Mouse (Mus musculus) right cerebral cortex, postnatal 4 days (tissue): ENCODE measurements at regions not wholly inside any gene's neighbourhood (a gene's known extent, or its start where the extent isn't known, plus 50 kb on each side); places are given as distances from the start of the nearest gene placed in this dataset.

Experiments used
- DNase-seq: peaks from one replicate; pipeline ENCODE4 v3.0.0-alpha.2; 2022

DNA sequence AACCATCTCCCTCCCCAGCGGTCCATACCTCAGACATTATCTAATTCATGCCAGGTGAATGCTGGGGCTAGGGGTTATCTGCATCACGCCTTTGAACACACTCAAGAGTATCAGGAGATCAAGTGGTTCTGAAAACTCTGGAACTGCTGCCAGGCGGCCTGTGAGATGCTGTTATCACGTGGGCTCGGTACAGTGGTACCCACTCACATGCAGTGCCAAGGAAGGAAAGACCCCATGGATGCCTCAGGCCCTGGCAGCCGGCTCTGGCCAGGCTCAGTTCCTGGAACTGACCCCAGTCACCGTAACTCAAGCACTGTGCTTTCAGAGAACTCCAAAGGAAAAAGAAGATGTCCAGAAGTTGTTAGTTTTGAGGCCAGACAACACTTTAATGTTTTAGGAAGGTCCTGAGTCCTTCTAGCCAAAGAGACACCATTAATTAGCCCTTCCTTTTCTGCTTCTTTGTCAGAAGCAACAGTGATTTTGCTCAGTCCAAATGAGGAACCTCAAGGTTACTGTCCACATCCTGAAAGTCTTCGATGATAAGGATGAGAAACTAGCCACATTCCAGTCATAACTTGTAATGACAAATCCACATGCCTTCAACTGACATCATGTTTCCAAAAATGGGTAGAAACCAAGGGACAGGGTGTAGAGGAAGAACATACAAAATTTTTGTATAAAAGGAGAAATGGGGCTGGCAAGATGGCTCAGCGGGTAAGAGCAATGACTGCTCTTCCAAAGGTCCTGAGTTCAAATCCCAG, 126.1 kb downstream of the Zbtb18 start:
- no peak for DNase-seq

DNA sequence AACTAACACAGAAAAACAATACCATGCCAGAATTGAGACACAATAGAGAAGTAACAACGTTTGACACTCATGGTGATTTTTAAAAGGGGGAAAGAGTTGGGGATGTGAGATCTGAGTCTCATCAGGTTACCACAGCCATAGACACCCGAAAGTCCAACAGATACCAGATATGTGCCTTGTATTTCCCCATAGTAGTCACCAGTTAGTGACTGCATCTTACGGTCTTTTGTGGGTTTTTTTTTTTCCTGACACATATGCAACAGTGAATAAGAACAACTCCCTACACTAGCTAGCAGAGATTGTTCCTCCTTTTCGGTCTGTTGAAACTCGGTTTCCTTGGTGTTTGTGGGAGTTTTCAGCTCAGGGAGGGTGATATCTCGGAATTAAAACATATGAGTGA, 127.4 kb downstream of the Zbtb18 start:
- no peak for DNase-seq

GRCm38 (mm10) chr1:177573017-177573725, 131.0 kb downstream of the Zbtb18 start:
- peak; percentile 71 for DNase-seq

- DNase-seq = no peak
Observed at GRCm38 (mm10) chr1:177573781-177574180, 131.6 kb downstream of the Zbtb18 start.

- DNase-seq = no peak
Observed at GRCm38 (mm10) chr1:177574312-177574711, 132.2 kb downstream of the Zbtb18 start.

DNA sequence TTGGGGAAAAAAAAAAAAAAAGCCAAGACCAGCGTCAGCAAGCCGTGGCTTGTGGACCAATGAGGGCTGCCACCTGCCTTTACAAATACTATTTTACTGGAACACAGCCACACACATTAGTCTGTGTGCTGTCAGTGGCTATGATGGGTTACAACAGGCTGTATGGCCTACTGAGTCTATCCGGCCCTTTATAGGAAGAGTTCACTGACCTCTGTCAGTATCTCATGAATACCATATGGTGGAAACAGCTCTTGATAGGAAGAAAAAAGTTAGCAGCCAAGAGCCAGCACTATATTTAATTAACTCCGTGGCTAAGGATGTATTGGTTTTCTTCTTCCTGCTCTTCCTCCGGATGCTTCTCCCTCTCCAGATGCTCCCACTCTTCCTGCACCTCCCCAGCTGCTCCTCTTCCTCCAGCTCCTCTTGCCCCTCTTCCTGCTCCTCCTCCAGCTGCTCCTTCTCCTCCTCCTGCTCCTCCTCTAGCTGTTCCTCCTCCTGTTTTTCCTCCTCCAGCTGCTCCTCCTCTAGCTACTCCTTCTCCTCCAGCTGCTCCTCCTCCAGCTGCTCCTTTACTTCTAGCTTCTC, 142.2 kb downstream of the Zbtb18 start:
- no peak for DNase-seq

DNA sequence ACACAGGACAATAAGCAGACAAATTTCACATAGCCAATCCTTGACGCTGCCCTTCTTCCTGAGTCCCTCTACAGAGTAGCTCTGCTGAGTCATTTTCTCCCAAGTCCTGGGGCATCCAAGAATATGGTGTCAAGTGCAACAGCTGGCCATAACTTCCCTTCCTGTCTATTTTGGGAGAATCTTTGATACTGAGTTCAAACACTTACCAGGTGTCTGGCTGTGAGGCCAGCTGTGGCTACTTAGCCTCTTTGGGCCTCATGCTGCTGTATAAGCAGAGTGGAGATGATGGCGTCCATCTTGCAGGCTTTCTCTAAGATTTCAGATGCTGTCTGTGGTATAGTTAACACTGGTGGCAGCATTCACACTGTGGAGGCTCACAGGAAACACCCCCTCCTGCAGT, 143.2 kb downstream of the Zbtb18 start:
- DNase-seq = no peak

GRCm38 (mm10) chr1:177589034-177589433, 140.6 kb upstream of the 1700016C15Rik start:
- no peak for DNase-seq

GRCm38 (mm10) chr1:177589656-177590055, 140.0 kb upstream of the 1700016C15Rik start:
- DNase-seq = no peak

DNA sequence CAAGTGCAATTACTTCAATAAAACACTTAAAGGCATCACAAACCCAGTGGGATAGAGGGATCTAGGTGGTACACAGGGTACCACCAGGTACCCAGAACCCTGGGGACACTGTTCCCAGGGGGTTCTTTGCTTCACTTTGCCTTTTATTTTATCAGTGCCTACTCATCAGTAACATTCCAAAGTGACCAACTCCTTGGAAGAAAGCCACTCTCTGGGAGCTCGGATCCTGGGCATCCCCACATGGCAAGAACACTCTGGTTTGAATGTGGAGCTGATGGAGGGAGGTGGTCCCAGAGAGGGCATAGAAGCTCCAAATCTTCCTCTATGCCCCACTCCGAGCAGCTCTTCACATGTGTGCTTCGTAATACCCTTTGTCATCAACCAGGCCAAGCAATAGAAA, 137.9 kb upstream of the 1700016C15Rik start:
- no peak for DNase-seq

DNA sequence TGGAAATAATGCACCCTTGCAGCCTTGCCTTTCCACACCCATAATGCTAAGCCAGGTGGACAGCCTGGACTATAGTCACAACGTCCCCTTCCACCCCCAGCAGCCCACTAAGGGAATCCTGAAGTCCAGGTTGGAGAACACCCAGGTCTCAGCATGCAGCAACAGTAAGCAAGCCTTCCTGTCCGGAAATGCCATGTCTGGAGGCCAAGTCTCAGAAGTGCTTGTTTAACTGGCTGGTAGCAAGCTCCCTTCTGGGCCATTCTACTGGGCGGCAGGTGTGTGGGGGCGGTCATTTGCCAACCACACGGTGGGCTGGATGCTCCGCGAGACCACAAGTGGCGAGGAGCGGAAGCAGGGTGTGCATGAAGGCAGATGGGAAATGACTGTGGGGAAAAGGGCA, 137.3 kb upstream of the 1700016C15Rik start:
- no peak for DNase-seq

DNA sequence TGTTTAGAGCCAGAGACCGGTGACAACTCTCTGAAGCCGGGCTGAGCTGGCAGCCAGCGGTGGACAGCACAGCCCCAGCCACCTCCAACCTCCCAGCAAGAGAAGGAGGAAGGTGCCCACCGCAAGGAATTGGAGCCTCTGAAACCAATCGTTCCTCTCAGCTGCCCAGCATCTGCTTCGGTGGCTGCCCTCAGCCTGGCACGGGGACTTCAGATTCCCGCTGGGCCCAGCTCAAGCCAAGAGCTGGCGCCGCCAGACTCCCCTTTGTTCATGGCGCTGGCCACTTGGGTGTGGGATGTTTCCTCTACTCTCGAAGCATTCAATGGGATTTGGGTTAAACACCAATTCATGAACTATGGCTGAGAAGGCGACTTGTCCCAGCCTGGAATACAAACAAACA, 135.3 kb upstream of the 1700016C15Rik start:
- no peak for DNase-seq

DNA sequence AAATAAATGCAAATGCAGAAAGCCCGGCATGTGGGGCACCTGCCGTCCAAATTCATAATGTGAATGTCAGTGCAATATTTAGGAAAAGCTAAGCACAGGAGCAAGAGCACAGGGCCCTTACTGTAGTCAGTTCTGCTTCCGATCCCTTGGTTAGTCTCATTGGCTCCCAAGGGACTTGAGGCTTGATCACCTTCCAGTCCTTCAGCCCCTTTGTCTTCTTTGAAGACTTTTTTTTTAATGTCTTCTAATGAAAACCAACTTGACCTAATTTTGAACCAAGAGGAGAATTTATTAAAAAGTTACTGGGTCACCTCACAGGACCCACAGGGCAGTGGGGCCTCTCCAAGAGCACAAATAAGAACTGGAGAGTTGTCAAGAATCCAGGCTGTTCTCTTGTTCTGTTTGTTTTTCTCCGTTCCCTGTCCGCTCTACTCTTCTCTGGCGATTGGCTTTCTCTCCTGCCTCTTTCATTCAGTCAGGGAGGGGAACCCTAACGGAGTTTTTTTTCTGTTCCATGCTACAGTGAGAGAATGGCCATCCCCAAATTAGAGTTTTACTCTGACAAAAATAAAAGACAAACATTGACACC, 134.2 kb upstream of the 1700016C15Rik start:
- no peak for DNase-seq

- DNase-seq = no peak
Observed at GRCm38 (mm10) chr1:177597036-177597435, 132.6 kb upstream of the 1700016C15Rik start.

GRCm38 (mm10) chr1:177605353-177605969, 124.2 kb upstream of the 1700016C15Rik start:
- no peak for DNase-seq

- DNase-seq = no peak
Observed at GRCm38 (mm10) chr1:177607565-177607964, 122.0 kb upstream of the 1700016C15Rik start.

DNA sequence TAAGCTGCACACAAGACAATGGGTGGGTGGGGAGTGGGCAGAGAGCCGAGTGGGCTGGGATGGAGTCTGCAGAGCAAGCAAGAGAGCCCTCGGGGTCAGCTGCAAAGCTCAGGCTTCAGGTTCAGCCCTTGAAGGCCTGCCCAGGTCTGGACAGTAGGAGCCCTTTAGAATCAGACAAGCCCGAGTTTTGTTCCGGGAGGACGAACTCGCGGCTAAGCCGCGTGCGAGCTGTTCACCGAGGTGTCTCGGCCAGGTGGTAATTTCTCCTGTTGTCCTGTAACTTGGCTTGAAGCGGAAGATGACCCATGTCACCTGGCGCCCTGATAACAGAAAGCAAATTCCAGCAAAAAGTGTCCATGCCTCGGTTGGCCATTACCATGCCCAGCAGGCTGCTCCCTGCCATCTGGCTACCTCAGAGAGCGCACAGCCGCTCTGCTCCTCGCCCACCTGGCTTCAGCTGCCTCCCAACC, 121.0 kb upstream of the 1700016C15Rik start:
- DNase-seq = no peak

- DNase-seq = no peak
Observed at GRCm38 (mm10) chr1:177609226-177609625, 120.4 kb upstream of the 1700016C15Rik start.

DNA sequence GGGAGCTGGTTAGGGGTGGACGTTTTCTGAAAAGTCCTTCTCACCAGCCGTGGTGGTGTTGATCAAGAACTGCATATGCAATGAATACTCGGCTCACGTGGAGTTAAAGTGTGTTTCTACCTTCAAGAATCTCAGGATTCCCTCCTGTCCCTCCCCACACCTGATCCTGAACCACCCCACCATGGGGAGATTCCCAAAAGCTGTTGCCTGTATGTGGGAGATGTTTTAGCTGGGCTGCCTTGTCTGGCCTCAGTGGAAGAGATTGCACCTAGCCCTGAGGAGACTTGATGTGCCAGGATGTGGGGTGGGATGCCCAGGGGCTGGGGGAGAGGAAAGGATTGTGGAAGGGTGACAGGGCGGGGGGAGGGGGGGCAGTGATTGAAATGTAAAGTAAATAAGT, 119.9 kb upstream of the 1700016C15Rik start:
- DNase-seq = no peak

DNA sequence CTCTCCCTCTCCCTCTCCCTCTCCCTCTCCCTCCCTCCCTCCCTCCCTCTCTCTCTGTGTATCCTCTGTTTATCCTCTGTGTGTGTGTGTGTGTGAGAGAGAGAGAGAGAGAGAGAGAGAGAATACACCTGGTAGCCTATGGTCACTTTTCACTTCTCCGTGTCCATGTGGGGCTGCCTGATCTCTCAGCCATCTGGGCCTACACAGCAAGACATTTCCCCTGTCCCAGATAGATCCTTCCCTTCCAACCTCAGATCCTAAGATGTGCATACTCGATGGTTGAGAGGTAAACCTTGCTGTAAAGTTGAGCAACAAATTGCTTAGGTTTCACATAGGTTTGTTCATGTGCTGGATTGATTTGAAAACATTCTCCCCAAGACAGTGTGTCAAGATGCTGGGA, 119.5 kb upstream of the 1700016C15Rik start:
- DNase-seq = no peak

GRCm38 (mm10) chr1:177612546-177612945, 117.1 kb upstream of the 1700016C15Rik start:
- DNase-seq = no peak

GRCm38 (mm10) chr1:177615609-177616008, 114.0 kb upstream of the 1700016C15Rik start:
- DNase-seq = no peak
